Mouse (Mus musculus) spleen, postnatal 36 days (tissue): ENCODE data around the gene Gm49318.
"Not testable (repeated sequence)": the region's sequence is repeated elsewhere in the genome, so short reads cannot be mapped to it uniquely, and the experiment has no call there.

Source experiments
- DNase-seq, 2 experiments: peaks; one replicate each; pipeline ENCODE4 v3.0.0; 2022; ENCODE audit warnings: low spot score in 2 of 2, mixed read lengths in 1 of 2

Gm49318 gene

GRCm38 (mm10) chr9:22070791-22071573 is at the start of gene Gm49318, which contains the start of gene Zfp653:
Gm49318 (minus strand) TSS chr9:22071259.
Zfp653 (minus strand) TSS chr9:22071376.
- DNase-seq, result peak; percentile 96 to 97

DNA sequence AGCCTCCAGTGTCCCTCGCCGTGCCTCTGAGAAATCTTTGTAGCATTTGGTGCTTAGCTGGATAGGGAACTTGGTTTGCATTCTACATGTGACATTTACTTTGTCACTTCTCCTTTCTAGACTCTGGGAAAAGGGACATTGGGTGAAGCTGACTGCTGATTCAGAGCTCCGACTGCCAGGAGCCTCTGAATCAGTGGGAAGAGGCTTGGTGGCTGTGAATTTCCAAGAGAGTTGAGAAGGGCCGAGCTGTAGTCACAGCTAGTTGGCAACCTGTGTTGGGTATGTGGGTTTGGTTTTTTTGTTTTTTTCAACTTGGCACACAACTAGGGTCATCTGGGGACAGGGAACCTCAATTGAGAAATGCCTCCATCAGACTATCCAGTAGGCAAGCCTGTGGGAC is 48.5 kb upstream of the Gm49318 start:
- no peak for DNase-seq

DNA sequence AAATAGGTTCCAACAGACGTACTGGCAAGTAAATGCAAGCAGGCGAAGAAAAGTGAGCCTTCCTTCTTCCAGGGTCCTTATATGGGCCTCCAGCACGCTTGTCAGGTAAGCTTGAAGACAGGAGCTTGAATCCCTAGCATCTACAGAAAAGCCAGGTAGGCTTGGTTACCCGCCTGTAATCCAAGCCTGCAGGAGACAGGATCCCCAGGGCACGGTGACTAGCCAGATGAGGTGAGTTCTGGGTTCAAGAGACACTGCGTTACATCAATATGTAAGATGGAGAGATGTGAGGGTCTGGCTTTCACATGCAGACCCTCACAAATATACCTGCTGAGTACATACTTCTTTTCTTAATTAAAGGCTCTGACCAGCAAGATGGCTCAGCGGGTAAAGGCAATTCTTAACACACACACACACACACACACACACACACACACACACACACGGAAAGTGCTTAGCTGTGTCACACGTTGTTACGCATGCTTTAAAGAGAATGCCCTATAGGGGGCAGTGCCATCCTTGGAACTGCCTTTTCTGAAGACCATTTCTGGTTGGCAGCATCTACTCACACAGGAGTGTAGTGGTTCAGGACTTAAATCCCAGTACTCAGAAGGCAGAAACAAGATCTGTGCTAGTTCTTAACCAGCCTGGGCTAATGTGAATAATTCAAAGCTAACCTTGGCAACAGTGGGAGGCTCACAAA is 46.8 kb upstream of the Gm49318 start:
- peak; percentile 76 to 87 for DNase-seq

DNA sequence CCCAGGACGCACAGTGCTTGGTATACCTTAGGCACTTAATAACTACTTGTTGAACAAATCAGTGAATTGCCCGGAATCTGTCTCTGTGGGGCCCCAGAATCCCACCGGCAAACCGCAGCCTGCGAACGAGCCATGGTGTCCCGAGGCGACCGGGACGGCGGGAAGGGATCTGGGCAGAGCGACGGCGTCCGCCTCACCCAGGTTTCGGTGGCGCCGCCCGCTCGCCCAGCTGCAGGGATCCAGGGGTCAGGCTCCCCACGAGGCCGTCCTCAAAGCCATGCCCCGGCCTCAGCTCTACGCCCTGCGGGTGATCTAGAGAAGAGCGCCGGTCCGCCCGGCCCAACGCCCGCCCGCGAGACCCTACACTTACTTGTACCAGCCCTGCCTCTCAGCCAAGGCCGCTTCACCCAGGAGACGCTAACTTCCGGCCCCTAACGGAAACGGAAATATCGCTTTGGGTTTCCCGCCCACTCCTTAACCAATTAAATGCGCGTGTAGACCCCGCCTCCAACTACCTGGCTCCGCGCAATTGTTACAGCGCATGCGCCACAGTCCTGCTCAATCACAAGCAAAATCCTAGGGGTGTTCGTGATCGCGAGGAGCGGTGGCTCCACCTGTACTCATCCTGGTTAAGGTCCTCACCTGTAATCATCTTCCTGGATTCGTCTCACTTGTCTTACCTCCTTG is 45.8 kb upstream of the Gm49318 start, which contains the start of gene Elof1:
TSS of gene Elof1 (minus strand) at position 433 of the 687 bp plus-strand sequence.
- DNase-seq, result peak; percentile 94 to 96

DNA sequence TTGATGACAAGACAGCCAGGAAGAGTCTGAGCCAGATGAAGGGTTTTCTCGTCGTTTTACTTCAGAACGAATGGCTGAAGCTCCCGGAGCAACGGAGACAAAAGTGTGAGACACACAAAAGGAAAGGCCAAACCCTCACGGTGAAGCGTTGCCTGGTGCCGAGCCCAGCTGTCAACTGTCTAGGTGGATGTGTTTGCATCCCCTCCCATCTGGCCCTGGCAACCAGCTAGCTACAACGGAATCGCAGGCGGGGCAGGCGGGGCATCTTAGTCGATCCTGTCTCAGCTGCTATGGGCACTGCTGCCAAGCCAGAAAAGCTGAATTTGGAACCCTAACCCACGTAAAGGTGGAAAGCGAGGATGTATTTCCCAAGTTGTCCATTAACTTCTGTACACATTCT is 45.0 kb upstream of the Gm49318 start:
- no peak for DNase-seq

DNA sequence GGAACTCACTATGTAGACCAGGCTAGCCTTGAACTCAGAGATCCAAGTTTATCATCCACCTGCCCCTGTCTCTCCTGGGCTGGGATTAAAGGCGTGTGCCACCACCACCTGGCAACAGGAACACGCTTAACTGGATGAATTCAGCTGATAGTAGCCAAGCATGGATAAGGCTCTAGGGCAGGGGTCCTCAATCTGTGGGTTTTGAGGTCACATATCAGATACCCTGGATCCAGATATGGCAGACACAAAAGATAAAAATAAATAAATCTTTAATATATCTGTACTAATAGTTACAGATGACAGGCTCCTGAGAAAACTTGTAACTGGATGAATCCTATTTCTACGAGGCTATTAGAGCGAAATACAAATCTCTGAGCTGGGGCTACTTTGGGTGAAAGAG is 44.6 kb upstream of the Gm49318 start:
- no peak for DNase-seq

GRCm38 (mm10) chr9:22108194-22108593 is 37.1 kb upstream of the Gm49318 start:
- no peak for DNase-seq

GRCm38 (mm10) chr9:22099922-22100321 is 28.9 kb upstream of the Gm49318 start:
- DNase-seq, result no peak

- DNase-seq, result no peak
Observed at GRCm38 (mm10) chr9:22098993-22099696, 28.1 kb upstream of the Gm49318 start, which contains the start of gene Cnn1. Cnn1 (plus strand) TSS chr9:22099216.

GRCm38 (mm10) chr9:22095854-22096307 is 24.8 kb upstream of the Gm49318 start:
- DNase-seq, result peak; percentile 80 to 83

GRCm38 (mm10) chr9:22092746-22093145 is 21.7 kb upstream of the Gm49318 start:
- DNase-seq, result no peak

GRCm38 (mm10) chr9:22089986-22090385 is 18.9 kb upstream of the Gm49318 start:
- DNase-seq, result no peak

DNA sequence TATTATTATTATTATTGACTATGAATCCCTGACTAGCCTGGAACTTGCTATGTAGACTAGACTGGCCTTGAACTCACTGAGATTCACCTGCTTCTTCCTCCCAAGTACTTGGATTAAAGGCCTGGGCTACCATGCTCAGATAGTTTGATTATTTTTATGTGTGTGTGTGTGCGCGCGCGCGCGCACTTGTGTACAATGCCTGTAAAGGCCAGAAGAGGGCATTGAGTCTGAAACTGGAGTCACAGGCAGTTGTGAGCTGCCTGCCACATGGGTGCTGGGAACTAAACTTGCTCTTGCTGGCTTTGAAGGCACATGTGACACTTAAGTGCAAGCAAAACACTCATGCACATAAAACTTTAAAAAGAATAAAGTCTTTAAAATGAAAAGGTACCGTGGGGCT is 18.2 kb upstream of the Gm49318 start:
- no peak for DNase-seq

DNA sequence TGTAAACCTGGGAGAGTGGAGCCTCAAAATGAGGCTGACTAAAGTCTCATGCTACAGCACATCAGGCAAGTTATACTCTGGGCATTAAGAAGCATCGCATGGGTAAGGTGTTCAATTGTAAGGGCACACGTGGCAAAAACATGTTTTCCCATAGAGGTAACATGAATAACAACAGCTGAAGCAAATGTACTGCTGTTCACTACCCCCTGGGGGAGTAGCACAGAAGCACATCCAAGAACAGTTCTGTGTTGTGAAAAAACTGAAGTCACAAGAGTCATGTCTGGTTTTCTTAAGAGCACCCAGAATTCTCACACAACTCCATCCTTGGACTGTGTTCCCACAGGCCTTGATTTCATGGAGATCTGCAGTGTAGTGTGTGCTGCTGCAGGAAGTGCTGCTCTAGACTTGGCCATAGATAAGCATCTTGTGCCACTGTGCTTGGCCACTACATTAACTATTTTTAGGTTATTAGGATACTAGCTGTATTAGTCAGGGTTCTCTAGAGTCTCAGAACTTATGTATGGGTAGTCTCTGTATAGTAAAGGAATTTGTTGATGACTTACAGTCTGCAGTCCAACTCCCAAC is 16.1 kb upstream of the Gm49318 start:
- DNase-seq, result no peak

DNA sequence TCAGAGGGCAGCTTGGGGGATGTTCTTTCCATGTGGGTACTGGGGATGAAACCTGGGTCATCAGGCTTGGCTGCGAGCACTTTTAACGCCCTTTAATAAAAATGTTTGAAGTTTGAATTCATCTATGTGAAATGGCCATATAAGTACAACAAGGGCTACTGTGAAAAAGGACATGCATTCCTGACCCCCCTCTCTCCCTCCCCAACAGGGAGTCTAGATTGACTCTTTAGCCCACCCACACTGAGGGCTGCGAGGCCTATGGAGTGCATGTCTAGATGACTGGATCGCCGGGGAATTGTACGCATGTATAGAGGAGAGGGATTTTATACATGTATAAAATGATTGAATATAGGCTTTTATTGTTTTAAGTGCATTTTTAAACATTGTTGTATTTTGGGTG is 15.0 kb upstream of the Gm49318 start:
- no peak for DNase-seq

DNA sequence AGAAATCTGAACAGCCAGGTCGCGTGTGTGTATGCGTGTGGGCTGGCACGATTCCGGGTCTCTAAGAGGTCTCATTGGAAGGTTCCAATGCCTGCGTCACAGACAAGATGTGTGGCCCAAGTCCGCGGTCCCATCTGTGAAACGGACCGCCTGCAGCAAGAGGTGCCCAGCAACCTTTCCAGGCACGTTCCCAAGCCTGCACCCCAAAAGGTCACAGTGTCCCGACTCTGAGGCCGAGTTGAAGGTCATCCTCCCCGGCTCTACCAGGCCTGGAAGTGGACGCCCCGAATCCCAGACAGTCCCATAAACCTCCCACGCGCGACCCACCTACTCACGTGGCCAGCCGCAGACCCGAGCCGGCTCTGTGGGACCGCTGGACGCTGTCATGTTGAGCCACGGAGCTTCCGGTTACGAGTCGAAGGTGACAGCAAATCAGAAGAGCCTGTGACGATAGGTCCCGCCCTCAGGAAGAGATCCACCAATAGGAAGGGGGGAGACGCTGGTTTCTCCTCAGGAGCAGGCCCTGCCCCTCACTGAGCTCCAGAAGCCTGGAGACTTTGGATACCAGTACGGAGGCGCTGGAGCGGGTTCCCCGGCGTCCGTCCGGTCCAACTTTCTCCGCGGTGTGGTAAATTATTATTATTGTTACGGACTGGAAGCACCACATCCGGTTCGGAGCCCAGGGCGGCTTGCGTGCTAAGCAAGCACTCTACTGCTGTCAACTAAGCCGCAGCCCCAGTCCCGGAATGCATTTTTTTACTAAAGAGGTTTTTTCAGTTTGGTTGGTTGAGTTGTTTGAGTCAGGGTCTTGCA is 14.2 kb upstream of the Gm49318 start, which contains the start of gene Ecsit:
TSS of gene Ecsit (minus strand) at position 417 of the 813 bp plus-strand sequence.
- DNase-seq, result peak; percentile 92 to 94

DNA sequence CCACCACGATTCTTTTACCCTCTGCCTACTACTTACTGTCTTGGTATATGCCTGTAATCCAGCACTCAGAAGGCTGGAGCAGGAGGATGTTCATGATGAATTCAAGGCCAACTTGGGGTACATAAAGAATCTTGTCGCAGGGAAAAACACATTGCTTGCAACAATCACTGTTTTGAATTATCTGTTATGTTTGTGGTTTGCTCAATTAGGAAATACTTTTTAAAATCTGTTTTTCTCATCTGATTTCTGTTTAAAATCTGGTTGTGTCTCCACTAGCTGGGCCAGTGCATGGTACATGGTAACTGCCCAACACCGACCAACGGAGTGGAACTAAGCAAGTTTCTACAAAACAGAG is 13.6 kb upstream of the Gm49318 start:
- no peak for DNase-seq

DNA sequence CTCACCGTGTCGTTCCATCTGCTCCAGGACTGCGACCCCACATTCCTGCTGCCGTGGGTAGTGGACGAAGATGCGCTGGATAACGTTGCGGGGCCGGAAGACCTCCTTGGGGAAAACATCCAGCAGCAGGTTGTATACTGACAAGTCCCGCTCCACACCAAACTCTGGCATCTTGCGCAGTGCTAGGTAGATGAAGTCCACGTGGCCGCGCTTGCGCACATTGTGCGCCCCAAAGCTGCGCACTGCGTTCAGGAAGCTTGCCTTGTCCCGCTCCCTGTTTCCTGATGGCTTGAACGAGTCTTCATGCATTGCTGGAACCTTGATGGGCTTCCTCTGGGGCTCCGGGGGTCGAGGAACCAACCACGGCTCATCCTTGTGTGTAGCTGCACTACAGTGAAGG is 5.2 kb upstream of the Gm49318 start:
- no peak for DNase-seq

DNA sequence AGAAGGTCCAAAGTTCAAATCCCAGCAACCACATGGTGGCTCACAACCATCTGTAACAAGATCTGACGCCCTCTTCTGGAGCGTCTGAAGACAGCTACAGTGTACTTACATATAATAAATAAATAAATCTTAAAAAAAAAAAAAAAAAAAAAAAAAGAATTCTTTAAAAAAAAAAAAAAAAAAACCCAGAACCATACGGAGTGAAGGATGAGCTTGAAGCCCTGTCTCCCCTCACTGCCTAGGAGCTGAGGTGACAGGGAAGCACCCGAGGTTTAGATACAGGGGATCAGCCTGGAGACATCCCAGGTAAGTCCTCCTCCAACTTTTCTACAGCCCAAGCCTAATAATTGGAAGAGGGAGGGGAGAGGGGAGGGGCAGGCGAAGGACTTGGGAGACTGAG is 4.7 kb upstream of the Gm49318 start:
- DNase-seq, result not testable (repeated sequence)

DNA sequence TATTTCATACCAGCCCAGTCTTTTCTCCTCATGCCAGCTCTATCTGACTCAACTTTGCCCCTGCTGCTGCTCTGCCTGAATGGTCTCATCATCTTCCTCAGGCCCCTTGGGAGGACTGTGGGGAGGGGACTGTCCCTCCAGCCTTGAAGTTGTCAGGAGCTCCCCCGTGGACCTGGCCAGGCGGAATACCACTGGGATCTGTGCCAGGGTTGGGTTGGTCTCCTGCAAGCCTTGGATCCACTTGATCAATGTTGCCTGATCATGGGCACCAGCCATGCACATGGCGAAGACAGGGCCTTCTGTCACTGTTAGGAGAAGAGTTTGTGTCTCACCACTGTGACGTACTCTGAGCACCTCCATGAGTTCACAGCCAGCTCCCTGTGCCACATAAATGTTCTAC is 1.2 kb upstream of the Gm49318 start:
- no peak for DNase-seq
